Mouse (Mus musculus): ENCODE results near the gene Sgf29.

Gene Sgf29

DNA sequence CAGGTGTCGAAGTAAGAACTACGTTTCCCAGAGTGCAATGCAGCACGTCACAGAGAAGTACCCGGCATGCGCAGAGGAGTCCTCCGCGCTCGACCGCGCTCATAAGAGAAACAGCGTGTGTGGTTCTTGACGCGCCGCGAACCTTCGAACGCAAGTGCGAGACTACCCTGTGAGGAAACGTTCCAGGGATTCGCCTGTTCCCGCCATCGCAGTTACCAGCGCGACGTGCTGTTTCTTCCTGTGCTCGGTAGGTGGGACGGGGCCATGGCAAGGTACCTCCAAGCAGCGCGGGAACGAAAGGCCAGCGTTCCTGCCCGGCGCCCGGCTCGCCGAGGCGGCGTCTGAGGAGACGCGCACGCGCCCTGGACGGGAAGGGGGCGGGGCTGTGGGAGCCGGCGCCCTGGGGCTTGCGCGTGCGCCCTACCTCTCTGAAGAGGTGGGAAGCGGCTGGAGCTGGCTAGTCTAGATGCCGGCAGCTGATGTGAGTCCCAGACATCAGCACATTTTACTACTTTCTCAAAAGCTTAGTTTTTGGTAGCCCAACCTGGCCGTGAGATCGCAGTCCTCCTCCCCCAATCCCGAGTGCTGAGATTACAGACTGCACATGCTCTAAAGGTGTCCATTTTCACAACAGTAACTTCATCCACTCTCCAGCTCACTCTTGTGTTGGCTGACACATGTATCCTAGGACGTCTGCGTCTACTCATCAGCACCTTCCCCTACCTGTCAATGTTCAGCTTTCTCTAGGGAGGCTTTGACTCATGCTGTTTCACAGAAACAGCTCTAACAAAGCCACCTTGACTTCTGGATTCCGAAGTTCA lies at the start of gene Sgf29:
TSS of gene Sgf29 (plus strand) at position 79 of the 821 bp plus-strand sequence.
- DNase-seq, result peak; percentile 96

GRCm38 (mm10) chr7:126601896-126602295 lies 47.2 kb upstream of the Sgf29 start:
- no peak for DNase-seq

- no peak for DNase-seq
These were observed 46.5 kb upstream of the Sgf29 start for GRCm38 (mm10) chr7:126602650-126603049.

- DNase-seq, result no peak
These were observed 42.5 kb upstream of the Sgf29 start for GRCm38 (mm10) chr7:126606611-126607010.

DNA sequence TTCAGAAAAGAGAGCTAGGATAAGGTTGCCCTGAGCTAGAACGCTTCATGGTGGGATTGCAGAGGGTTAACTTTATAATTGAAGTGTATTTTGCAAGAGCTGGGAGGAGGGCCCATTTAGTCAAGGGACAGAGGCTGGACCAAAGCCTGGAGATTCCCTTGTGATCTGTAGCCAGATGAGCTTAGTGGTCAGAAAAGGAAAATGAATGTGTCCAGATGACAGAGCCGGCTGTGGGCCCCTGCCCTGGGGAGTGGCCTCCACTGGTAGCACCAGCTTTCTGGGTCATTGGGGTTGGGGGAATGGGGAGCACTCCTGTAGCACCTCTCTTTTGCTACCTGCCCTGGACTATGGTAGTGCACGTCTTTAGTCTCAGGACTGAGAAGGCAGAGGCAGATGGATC lies 42.0 kb upstream of the Sgf29 start:
- peak; percentile 51 for DNase-seq

DNA sequence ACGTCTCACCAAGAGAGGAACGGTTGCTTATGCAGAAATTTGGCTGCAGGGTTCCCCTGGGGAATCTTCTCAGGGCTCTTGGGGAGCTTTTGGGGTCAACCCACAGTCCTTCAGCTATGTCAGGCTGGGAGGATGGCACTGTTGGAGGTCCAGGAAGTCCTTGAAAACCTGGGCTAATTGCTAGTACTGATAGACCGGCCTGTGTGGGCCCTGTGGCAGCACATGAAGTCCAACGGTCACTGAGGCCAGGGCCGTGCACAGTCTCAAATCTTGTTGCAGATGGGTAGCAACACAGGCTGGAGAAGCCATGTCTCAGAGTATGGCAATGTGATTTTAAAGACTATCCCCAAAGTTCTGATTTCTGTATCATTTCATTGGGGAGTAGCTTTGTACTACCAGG lies 41.3 kb upstream of the Sgf29 start:
- no peak for DNase-seq

DNA sequence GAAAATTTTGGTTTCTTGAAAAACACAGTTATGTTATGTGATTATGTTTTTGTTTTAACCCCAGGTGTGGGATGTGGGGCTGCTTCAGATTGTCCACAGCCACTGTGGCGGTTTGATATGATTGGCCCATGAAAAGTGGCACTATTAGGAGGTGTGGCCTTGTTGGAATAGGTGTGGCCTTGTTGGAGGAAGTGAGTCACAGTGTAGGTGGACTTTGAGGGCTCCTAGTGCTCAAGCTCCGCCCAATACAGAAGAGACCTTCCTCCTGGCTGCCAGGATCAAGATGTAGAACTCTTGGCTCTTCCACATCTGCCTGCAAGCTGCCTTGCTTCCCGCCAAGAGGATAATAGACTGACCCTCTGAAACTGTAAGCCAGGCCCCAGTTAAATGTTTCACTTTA lies 36.4 kb upstream of the Sgf29 start:
- no peak for DNase-seq

DNA sequence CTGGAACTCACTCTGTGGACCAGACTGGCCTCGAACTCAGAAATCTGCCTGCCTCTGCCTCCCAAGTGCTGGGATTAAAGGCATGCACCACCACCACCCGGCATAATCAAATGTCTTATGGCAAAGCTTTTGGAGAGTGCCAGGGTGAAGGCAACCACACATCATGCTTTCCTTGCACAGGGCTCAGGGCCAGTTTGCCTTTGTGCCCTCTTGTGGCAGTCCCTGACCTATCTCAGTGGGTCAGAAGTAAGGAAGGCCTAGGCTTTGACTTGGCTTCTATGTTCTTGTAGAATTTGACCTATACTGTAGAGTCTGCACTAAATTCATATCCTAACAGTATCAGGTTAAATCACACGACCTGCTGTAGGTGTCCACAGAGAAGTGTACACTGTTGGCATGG lies 32.4 kb upstream of the Sgf29 start:
- no peak for DNase-seq

- DNase-seq, result no peak
These were observed 29.4 kb upstream of the Sgf29 start for GRCm38 (mm10) chr7:126619559-126620275.

DNA sequence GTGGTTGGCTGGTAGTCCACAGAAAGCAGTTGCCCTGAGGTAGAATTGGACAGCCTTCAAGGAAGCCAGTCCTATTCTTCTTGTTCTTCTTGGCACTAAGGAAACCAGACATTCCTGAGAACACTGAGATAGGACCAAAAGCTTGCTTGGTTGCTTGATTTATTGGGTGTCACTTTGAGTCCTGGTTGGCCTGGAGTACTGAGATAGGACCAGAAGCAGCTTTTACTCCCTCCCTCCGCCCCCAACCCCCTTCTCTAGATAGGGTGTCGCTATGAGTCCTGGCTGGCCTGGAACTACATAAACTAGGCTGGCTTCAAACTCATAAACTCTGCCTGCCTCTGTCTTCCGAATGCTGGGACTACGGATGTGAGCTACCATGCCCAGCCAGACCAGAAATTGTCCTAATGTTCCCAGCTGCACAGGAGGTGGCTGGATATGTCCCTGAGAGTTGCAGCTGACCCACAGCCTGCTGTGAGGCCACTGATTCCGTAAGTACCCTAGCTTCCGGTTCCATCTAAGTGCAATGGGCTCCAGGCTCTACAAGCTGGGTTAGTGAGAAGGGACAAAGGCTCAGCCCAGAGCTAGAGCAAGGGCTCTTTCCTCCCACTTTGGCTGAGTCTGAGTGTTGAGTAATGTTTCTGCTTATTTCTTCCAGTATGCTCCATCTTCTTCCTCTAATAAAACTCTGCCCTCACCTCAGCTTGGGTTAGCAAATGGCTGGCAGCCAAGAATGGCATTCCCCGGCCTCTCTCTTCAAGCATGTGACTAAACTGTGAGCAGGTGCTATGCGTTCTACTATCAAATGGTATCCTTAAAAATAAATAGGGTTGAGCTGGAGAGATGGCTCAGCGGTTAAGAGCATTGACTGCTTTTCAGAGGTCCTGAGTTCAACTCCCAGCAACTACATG lies 27.4 kb upstream of the Sgf29 start:
- peak; percentile 47 for DNase-seq

DNA sequence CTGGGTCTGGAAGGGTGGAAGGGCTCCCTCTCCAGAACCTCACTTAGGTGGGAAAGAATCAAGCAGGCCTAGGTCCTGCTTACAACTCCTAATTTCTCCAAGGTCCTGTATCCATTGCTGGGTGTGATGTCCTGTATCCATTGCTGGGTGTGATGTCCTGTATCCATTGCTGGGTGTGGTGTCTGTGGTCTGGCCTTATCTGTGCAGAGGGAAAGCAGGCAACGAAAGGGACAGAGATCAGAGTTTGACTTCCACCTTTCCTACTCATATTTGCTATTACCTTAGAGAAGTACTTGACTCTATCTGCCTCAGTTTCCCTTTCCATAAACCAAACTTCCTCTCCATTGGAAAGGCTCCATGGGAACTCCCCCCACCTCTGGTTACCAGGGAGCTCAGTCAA lies 25.7 kb upstream of the Sgf29 start:
- no peak for DNase-seq

DNA sequence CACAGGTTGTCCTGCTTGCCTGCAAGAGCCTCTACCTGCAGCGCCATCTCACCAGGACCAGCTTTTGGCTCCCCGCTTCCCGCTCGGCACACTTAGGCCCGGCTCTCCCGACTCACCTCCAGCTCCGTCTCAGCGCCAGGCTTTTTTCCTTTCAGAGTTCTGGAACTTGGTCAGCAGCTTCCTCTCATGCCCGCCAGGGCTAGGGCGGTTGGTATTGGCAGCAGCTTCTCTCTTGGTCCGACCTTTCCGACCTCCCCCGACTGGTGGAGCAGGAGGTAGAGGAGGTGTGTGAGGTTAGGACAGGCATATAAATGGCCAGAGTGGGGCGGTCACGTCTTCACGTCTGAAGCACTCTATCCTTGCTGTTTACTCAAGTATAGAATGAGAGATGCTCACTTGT lies 24.3 kb upstream of the Sgf29 start:
- no peak for DNase-seq

GRCm38 (mm10) chr7:126625369-126625768 lies 23.7 kb upstream of the Sgf29 start:
- DNase-seq, result peak; percentile 80

DNA sequence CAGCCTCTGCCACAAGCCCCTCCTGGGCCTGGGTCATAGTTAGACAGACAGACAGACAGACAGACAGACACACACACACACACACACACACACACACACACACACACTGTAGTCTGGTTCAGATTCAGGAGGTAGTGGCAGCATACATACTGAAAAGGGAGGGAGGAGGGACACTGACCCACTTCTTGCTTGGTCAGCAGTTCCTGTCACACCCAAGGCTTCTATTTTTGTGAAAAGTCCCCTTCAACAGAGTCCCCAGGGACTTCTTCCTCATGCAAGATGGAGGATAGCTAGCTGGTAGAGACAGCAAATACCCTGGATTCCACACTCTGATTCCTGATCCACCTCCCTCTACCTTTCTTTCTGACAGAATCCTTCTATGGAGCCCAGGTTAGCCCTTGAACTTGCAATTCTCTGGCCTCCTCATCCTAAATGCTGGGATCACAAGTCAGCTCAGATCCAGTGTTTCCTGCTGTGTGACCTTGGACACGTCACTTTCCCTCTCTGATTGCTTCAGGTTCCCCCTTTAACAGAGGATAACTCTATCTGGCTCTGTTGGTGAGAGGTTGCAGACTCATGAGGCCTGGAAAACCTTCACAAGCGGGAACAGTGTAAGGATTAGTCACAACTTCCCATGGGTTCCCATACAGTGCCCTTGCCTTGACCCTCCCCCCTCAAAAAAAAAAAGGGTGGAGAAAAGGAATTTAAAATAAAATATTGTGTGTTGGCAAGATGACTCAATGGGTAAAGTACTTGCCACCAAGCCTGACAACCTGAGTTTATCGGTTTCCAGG lies 23.1 kb upstream of the Sgf29 start:
- no peak for DNase-seq

- peak; percentile 30 for DNase-seq
These were observed 21.0 kb upstream of the Sgf29 start for GRCm38 (mm10) chr7:126628111-126628510.

GRCm38 (mm10) chr7:126629915-126630314 lies 19.2 kb upstream of the Sgf29 start:
- DNase-seq, result no peak

- no peak for DNase-seq
These were observed 18.1 kb upstream of the Sgf29 start, which contains the start of gene Nupr1 for GRCm38 (mm10) chr7:126630824-126631518. Gene Nupr1, minus strand, starts transcription at chr7:126630861.

DNA sequence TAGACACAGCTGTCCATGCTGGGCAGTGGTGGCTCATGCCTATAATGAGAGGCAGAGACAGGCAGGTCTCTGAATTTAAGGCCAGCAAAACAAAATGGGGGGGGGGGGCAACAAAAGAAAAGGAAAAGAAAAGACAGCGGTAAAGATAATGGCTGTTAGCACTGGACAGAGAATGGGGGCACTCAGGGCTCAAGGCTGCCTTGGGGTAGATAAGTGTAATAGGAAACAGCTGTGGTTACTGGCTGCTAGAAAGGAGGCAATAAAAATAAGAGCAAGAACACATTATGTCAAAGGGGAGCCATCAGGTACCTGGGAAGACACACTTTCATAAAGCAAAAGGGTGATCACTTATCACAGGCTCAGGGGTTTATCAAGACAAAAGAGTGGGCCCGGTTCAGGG lies 16.6 kb upstream of the Sgf29 start:
- no peak for DNase-seq

DNA sequence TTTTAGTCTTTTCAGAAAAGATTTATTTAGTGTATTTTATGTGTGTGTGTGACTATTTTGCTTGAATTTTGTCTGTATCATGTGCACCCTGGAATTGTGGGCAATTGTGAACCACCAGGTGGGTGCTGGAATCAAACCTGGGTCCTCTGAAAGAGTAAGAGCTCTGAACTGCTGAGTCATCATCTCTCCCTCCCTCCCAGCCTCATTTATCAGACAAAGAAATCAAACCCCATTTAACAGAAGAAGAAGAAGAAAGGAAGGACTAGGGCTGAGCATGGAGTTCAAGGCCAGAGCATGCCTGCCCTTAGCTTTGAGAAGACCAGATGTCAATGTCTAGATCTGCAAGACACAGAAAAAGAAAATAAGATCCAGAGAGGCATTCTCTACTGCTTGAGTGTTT lies 13.7 kb upstream of the Sgf29 start:
- no peak for DNase-seq

DNA sequence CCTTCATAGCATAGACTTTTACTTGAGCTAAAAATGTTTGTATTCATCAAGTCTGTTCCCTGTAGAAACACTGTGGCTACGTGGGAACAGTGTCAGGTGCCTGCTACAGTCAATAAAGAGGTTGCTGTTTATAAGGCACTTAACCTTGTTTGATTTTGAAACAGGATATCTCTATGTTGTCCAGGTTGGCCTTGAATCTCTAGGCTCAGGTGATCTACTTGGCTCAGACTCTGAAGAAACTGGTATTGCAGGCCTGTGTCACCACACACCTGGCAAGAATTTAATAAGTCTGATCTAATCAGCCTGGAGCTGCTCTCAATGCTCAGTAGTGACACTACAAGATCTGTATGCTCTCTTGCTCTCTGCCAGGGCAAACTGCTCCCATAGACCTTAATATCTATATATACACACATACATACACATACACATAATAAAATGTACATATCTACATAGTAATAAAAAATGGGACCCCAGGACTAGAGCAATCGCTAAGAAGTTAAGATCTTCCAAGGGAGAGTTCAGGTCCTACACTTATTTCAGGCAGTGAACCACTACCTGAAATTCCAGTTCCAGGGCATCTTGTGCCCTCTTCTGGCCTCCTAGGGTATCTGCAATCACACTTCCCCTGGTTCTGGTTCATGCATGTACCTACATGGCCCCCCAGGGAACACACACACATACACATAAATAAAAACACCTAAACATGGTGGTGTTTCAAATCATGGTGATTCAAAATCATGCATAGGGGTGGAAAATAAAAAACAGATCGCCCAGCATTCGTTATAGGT lies 12.2 kb upstream of the Sgf29 start:
- DNase-seq, result peak; percentile 63
